Mouse (Mus musculus) lung, adult 2 months (tissue): Measurements from ENCODE around the gene Pcmt1.

ENCODE experiments used
- CTCF ChIP-seq: fragments of 200-500 bp; IDR thresholded peaks from 2 replicates; pipeline ENCODE4 v1.5.1; 2011; ENCODE audit warnings: mild to moderate bottlenecking, low read length, control low read depth; ENCODE audit not compliant: insufficient read depth
- POLR2A ChIP-seq: fragments of 200-500 bp; IDR thresholded peaks from 2 replicates; pipeline ENCODE4 v1.6.1; 2011; ENCODE audit warnings: low read depth, mild to moderate bottlenecking, control low read depth, low read length, borderline replicate concordance; ENCODE audit errors: extremely low read depth

DNA sequence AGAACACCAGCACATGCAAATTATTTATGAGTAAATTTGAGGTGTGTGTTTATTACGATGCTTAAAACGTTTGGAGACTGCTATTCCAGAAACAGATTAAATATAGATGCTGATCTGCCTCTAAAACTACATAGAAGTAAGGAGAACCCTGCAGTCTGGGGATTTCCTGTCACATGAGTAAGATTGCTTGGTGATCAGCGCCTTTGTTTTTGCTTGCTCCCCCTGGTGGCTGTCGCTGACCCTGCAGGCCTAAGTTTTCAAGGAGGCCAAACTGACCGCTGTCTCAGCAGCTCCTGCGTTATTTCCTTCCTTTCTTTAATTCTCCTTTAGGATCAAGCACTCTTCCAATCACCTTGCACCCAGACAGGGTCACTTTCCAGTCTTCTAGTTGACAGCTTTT, 80.3 kb downstream of the Pcmt1 start:
- TF ChIP-seq POLR2A, result no peak
- TF ChIP-seq CTCF, result peak; percentile 96
